Mouse (Mus musculus): ENCODE measurements around the gene Pgghg. TPM values are rescaled to one million over a fixed set of nuclear protein-coding genes. Genes with fewer than 3 reads are reported as not detected.

Gene Pgghg
- total and polyA plus RNA-seq, 3 experiments: 3.0 to 7.2 TPM; not detected in 1

DNA sequence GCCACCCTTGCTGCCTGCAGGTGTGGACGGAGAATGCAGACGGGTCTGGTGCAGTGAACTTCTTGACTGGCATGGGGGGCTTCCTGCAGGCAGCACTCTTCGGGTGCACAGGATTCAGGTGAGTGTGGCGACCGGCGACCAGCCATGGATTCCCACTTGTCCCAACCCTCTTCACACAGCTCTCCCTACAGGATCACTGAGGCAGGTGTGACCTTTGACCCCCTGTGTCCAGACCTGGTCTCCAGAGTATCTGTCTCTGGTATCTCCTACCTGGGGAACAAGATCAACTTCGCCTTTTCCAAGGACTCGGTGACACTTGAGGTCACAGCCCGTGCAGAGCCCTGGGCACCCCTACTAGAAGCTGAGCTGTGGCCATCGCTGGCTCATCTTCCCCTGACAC, 5.1 kb downstream of the Pgghg start:
- no peak for DNase-seq (ENCODE audit: low read depth, low spot score)

GRCm38 (mm10) chr7:140946980-140947379, 5.8 kb downstream of the Pgghg start:
- TF ChIP-seq MAFK (IDR thresholded peaks at IDR 0.05; ENCODE audit: borderline replicate concordance, low read depth, low read length) (no peak), EP300 (IDR thresholded peaks at IDR 0.05; ENCODE audit: low read depth in 1 of 2, low read length in 2 of 2) (peak; percentile 51 to 58; a peak in 3 of 4 replicates), RCOR1 (IDR thresholded peaks at IDR 0.05; ENCODE audit: low read depth, low read length) (peak; percentile 48; the same call in 1 of the 2 replicates), HCFC1 (IDR thresholded peaks at IDR 0.05; ENCODE audit: low read depth, low read length) (peak; percentile 45; the same call in 1 of the 2 replicates), CHD2 (IDR thresholded peaks at IDR 0.05; ENCODE audit: low read length) (no peak), ETS1 (IDR thresholded peaks at IDR 0.05; ENCODE audit: low read depth, low read length) (peak; percentile 64; the same call in 1 of the 2 replicates), GATA1 (IDR thresholded peaks at IDR 0.05; ENCODE audit: low read depth, low read length) (peak; percentile 64), TAL1 (IDR thresholded peaks at IDR 0.05; ENCODE audit: low read length) (peak; percentile 25; the same call in 1 of the 2 replicates)

More for the DNA sequence above, 5.1 kb downstream of the Pgghg start:
- H3K9me3 ChIP-seq (replicated peaks; ENCODE audit: insufficient read depth, low read length): no peaks in the 10 kb centered on the region
- no peaks in the 10 kb centered on the region for H3K27me3 ChIP-seq (ENCODE audit: control insufficient read depth in 1 of 2, insufficient read depth in 2 of 2, low read length in 2 of 2)
- TF ChIP-seq ZKSCAN1 (IDR thresholded peaks at IDR 0.05; ENCODE audit: low read depth, low read length) (no peak), GATA1 (IDR thresholded peaks at IDR 0.05; ENCODE audit: low read depth, low read length) (no peak), EP300 (IDR thresholded peaks at IDR 0.05; ENCODE audit: low read depth in 1 of 2, low read length in 2 of 2) (no peak), NRF1 (IDR thresholded peaks at IDR 0.05; ENCODE audit: insufficient read depth, low read depth, low read length, poor library complexity, severe bottlenecking) (no peak), MEF2A (IDR thresholded peaks at IDR 0.05; ENCODE audit: extremely low read depth, insufficient replicate concordance, low read depth, low read length, poor library complexity, severe bottlenecking) (no peak), UBTF (IDR thresholded peaks at IDR 0.05; ENCODE audit: borderline replicate concordance, insufficient read depth, low read depth, low read length) (no peak), ZMIZ1 (IDR thresholded peaks at IDR 0.05; ENCODE audit: low read depth, low read length) (no peak), RCOR1 (IDR thresholded peaks at IDR 0.05; ENCODE audit: low read depth, low read length) (no peak), MAX (IDR thresholded peaks at IDR 0.05; ENCODE audit: low read length) (no peak), MAFK (IDR thresholded peaks at IDR 0.05; ENCODE audit: borderline replicate concordance, low read depth, low read length) (no peak), MYC (IDR thresholded peaks at IDR 0.05; ENCODE audit: low read depth, low read length) (no peak), ZC3H11A (IDR thresholded peaks at IDR 0.05; ENCODE audit: low read depth, low read length) (no peak), POLR2AphosphoS5 (IDR thresholded peaks at IDR 0.05; ENCODE audit: borderline replicate concordance, low read depth, low read length) (no peak), HCFC1 (IDR thresholded peaks at IDR 0.05; ENCODE audit: low read depth, low read length) (no peak)
- H3K4me3 ChIP-seq (ENCODE audit: control insufficient read depth in 1 of 2, insufficient read depth in 1 of 2, low read depth in 2 of 2, low read length in 2 of 2): no peak overlapping the region
- H3K9ac ChIP-seq (ENCODE audit: control insufficient read depth, low read depth, low read length, poor library complexity, severe bottlenecking): no peak overlapping the region
- peaks cover 0 to 13% of the 10 kb centered on the region in 2 experiments; a peak in 2 of 4 replicates for H3K36me3 ChIP-seq (ENCODE audit: control insufficient read depth in 1 of 2, insufficient read depth in 2 of 2, low read length in 2 of 2)
- peaks cover 1% of the 10 kb centered on the region; the same call in 1 of the 2 replicates for H3K79me2 ChIP-seq (ENCODE audit: control insufficient read depth, insufficient read depth, low read length, poor library complexity)
- peaks cover 5 to 20% of the 10 kb centered on the region in 2 experiments for H3K4me1 ChIP-seq (ENCODE audit: control insufficient read depth in 1 of 2, insufficient read depth in 2 of 2, low read length in 2 of 2)
- H3K27ac ChIP-seq (ENCODE audit: control insufficient read depth, low read depth, low read length): peak overlapping the region; percentile 13; the same call in 1 of the 2 replicates

More at GRCm38 (mm10) chr7:140946980-140947379, 5.8 kb downstream of the Pgghg start:
- DNase-seq (ENCODE audit: low read depth, low spot score): peak; percentile 67
- peaks cover 0 to 13% of the 10 kb centered on the region in 2 experiments; a peak in 2 of 4 replicates for H3K36me3 ChIP-seq (ENCODE audit: control insufficient read depth in 1 of 2, insufficient read depth in 2 of 2, low read length in 2 of 2)
- H3K27me3 ChIP-seq (ENCODE audit: control insufficient read depth in 1 of 2, insufficient read depth in 2 of 2, low read length in 2 of 2): no peaks in the 10 kb centered on the region
- no peak overlapping the region for H3K4me3 ChIP-seq (ENCODE audit: control insufficient read depth in 1 of 2, insufficient read depth in 1 of 2, low read depth in 2 of 2, low read length in 2 of 2)
- peak overlapping the region; percentile 13; the same call in 1 of the 2 replicates for H3K27ac ChIP-seq (ENCODE audit: control insufficient read depth, low read depth, low read length)
- H3K9ac ChIP-seq (ENCODE audit: control insufficient read depth, low read depth, low read length, poor library complexity, severe bottlenecking): no peak overlapping the region
- H3K4me1 ChIP-seq (ENCODE audit: control insufficient read depth in 1 of 2, insufficient read depth in 2 of 2, low read length in 2 of 2): peaks cover 5 to 19% of the 10 kb centered on the region in 2 experiments
- no peaks in the 10 kb centered on the region; the same call in 1 of the 2 replicates for H3K79me2 ChIP-seq (ENCODE audit: control insufficient read depth, insufficient read depth, low read length, poor library complexity)
- no peaks in the 10 kb centered on the region for H3K9me3 ChIP-seq (replicated peaks; ENCODE audit: insufficient read depth, low read length)

Data from MEL (cell line).